Mouse (Mus musculus) liver, postnatal 0 days (tissue): ENCODE data around the gene Efnb3.

Experiments used
- CTCF ChIP-seq: sonication (generic); IDR thresholded peaks from 2 replicates; pipeline ENCODE4 v1.5.1; 2016; ENCODE audit warnings: antibody characterized with exemption, low read depth
- EP300 ChIP-seq: IDR thresholded peaks from 2 replicates; pipeline ENCODE4 v1.6.1; 2016; ENCODE audit warnings: antibody characterized with exemption, low read depth, mild to moderate bottlenecking

GRCm38 (mm10) chr11:69559851-69560765, at the start of gene Efnb3:
- TF ChIP-seq CTCF (no peak), EP300 (no peak)
